Mouse (Mus musculus) midbrain, embryonic 10.5 days (tissue): ENCODE measurements around the gene Cuedc2. TPM values are rescaled to one million over a fixed set of nuclear protein-coding genes. Genes with fewer than 3 reads are reported as not detected.

ENCODE experiments used
- DNase-seq: peaks from one replicate; pipeline ENCODE4 v3.0.0-alpha.2; 2017; ENCODE audit warnings: low spot score
- H3K27ac ChIP-seq: fragments of 300-500 bp; sonication (generic); replicated peaks from 2 replicates; pipeline ENCODE4 v1.5.1; 2016; ENCODE audit warnings: mild to moderate bottlenecking
- H3K27me3 ChIP-seq: fragments of 300-500 bp; sonication (generic); 2 replicates; pipeline ENCODE4 v1.6.1; 2016; ENCODE audit warnings: low read depth, mild to moderate bottlenecking; ENCODE audit not compliant: poor library complexity, severe bottlenecking
- H3K36me3 ChIP-seq: fragments of 300-500 bp; sonication (generic); 2 replicates; pipeline ENCODE4 v1.6.1; 2016; ENCODE audit warnings: mild to moderate bottlenecking, moderate library complexity
- H3K4me1 ChIP-seq: fragments of 300-500 bp; sonication (generic); 2 replicates; pipeline ENCODE4 v1.6.1; 2016
- H3K4me3 ChIP-seq: fragments of 300-500 bp; sonication (generic); 2 replicates; pipeline ENCODE4 v1.5.1; 2016; ENCODE audit warnings: mild to moderate bottlenecking, moderate library complexity
- H3K9me3 ChIP-seq: fragments of 300-500 bp; sonication (generic); replicated peaks from 2 replicates; pipeline ENCODE4 v1.6.1; 2016; ENCODE audit warnings: mild to moderate bottlenecking
- WGBS: fragments of 180-500 bp; shearing (Covaris S2); methylation state at CpG from one replicate; pipeline ENCODE4 v1.1.7; 2016; 5-methylcytosine and 5-hydroxymethylcytosine counted together
- polyA plus RNA-seq: library from polyadenylated mRNA; unstranded; fragments of >200 nt; fragmentation: Nextera tagmentation; extraction: Ambion mirVana; gene quantifications from 2 replicates; pipeline ENCODE4 v1.2.1, GENCODE M21; 2016

Cuedc2 gene
- polyA plus RNA-seq, 1 experiment from 2014 or later, result 239 TPM

- Histone ChIP-seq H3K36me3 (no peaks in the 10 kb centered on the region), H3K4me3 (peak overlapping the region; percentile 67), H3K27me3 (peaks cover 38% of the 10 kb centered on the region), H3K4me1 (peaks cover 17% of the 10 kb centered on the region), H3K27ac (peak overlapping the region; percentile 80), H3K9me3 (no peaks in the 10 kb centered on the region)
- under 1% methylated on average over 29 of the region's 29 CpGs for WGBS
- peak; percentile 86 for DNase-seq
Measured at GRCm38 (mm10) chr19:46356701-46357138, 18.2 kb upstream of the Cuedc2 start.

DNA sequence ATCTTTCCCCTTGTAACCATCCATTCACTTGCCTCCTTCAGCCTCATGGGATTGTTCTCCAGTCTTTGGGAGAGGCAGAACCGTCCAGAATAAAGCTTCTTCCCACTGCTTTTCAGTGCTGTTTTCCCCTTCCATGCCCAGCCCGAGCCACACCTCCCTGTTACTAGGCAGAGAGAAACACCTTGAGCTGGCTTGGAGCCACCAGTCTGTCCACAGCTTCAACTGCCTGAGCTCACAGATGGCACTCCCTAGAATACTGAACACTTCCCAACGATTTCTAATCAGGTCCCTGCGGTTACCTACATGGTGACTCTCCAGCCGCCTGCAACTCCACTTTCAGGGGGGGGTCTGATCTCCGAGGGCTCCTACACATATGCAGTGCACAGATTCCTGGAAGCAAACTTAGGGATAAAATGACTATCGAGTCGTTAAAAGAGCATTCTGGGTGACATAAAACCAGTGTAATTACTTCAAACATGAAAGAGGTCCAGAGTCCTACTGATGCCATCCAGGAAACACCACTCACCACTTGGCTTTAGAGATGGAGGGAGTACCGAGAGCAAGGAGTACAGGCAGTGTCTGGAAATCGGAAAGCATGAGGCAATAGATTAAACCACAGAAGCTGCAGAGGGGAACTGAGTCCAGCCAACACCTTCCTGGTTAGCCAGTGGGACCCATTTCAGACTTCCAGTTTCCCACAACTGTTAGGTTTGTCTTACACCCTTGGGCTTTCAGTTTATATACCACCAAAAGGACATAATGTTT lies 11.8 kb upstream of the Cuedc2 start, which contains the start of gene 2310034G01Rik:
Gene 2310034G01Rik (minus strand): TSS at position 135 of the 765 bp plus-strand sequence.
- WGBS, result 69% methylated on average over 10 of the region's 10 CpGs
- no peak for DNase-seq
- Histone ChIP-seq H3K27ac (peak within 1 kb of the TSS; percentile 85), H3K4me1 (peaks cover 19% of the 10 kb centered on the region), H3K9me3 (no peaks in the 10 kb centered on the region), H3K27me3 (peaks cover 68% of the 10 kb centered on the region), H3K36me3 (no peaks in the 10 kb centered on the region), H3K4me3 (peak within 1 kb of the TSS; percentile 71)

DNA sequence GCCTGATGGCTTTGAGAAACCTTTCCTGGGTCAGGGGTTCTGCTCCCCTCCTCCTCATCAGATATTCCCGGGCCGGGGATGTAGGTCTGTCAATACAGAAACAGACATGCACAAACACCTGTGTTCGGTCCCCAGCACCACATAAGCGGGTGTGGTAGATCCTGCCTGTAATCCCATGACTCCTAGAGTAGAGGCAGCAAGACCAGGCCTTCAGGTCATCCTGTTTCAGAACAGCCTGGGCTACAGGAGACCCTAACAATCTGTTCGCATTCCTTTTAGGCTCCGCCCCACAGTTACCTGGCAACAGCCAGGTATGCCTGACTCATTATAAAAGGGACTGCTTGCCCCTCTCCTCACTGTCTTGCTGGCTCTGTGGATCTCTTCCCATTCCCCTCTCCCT lies 11.0 kb upstream of the Cuedc2 start:
- DNase-seq, result no peak
- peak overlapping the region; percentile 71 for H3K4me3 ChIP-seq
- no peaks in the 10 kb centered on the region for H3K9me3 ChIP-seq
- H3K4me1 ChIP-seq, result peaks cover 21% of the 10 kb centered on the region
- 21% methylated on average over 6 of the region's 6 CpGs for WGBS
- H3K27me3 ChIP-seq, result peaks cover 76% of the 10 kb centered on the region
- no peaks in the 10 kb centered on the region for H3K36me3 ChIP-seq
- H3K27ac ChIP-seq, result peak overlapping the region; percentile 85; the same call in 1 of the 2 replicates

DNA sequence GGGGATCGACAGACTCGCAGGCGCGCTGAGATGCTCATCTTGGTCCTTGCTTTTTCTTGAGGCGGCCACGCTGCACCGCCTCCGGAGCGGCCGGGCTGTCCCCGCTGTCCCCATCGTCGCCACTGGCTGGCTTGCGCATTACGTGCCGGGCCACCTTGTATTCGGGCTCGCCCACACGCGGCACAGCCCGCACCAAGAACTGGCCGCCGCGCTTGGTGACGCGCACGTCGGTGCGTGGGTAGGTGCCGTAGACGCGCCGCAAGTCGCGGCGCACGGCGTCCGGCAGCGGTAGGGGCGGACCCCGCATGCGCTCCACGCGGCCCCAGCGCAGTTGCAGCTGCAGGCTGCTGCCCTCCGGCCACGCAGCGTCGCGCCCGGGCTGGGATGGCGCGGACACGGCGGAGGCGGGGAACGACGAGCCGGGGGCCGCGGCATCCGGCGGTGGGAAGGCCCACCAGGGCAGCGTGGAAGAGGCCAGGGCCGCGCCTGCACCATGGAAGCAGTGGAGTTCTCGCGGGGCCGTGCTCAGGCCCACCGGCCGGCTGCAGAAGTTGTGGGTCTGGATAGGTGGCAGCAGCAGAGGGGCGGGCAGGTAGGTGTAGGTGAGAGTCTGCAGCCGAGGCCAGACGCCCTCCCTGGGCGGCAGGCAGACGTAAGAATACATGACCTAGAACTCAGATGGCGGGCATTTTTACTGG lies 10.4 kb upstream of the Cuedc2 start:
- under 1% methylated on average over 78 of the region's 78 CpGs for WGBS
- peaks cover 78% of the 10 kb centered on the region for H3K27me3 ChIP-seq

GRCm38 (mm10) chr19:46347936-46348668 lies 9.6 kb upstream of the Cuedc2 start:
- WGBS, result 33% methylated on average over 14 of the region's 14 CpGs
- Histone ChIP-seq H3K27me3 (peaks cover 81% of the 10 kb centered on the region), H3K27ac (peak overlapping the region; percentile 85), H3K4me3 (peak overlapping the region; percentile 71), H3K36me3 (no peaks in the 10 kb centered on the region), H3K4me1 (peaks cover 21% of the 10 kb centered on the region), H3K9me3 (no peaks in the 10 kb centered on the region)
- DNase-seq, result no peak

More for the DNA sequence above, 10.4 kb upstream of the Cuedc2 start:
- H3K4me3 ChIP-seq, result peak overlapping the region; percentile 71
- H3K9me3 ChIP-seq, result no peaks in the 10 kb centered on the region
- H3K36me3 ChIP-seq, result no peaks in the 10 kb centered on the region
- peak overlapping the region; percentile 85 for H3K27ac ChIP-seq
- H3K4me1 ChIP-seq, result peaks cover 21% of the 10 kb centered on the region
- peak; percentile 79 for DNase-seq

DNA sequence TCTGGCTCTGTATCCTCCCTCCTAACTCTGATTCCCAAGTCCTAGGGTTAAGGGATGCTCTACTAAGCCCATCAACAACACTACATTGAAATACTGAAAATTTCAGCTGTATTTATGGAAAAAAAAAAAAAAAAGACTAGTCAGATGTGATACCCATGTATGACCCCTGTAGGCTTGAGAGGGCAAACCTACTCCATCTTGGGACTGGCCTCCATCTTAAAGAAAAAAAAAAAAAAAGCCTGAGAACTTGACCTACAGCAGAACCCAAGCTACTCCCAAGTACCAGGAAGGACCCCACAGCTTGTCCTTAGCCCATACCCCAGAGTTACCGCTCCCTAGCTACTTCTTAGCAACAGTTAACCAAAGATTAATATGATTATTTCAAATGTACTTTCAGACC lies 8.6 kb upstream of the Cuedc2 start:
- Histone ChIP-seq H3K4me1 (peaks cover 21% of the 10 kb centered on the region), H3K9me3 (no peaks in the 10 kb centered on the region), H3K27me3 (peaks cover 81% of the 10 kb centered on the region), H3K36me3 (no peaks in the 10 kb centered on the region), H3K27ac (no peak overlapping the region), H3K4me3 (no peak overlapping the region)
- no peak for DNase-seq
- 98% methylated on average over 1 of the region's 1 CpGs for WGBS

GRCm38 (mm10) chr19:46344710-46345419 lies 6.4 kb upstream of the Cuedc2 start:
- H3K9me3 ChIP-seq, result no peaks in the 10 kb centered on the region

DNA sequence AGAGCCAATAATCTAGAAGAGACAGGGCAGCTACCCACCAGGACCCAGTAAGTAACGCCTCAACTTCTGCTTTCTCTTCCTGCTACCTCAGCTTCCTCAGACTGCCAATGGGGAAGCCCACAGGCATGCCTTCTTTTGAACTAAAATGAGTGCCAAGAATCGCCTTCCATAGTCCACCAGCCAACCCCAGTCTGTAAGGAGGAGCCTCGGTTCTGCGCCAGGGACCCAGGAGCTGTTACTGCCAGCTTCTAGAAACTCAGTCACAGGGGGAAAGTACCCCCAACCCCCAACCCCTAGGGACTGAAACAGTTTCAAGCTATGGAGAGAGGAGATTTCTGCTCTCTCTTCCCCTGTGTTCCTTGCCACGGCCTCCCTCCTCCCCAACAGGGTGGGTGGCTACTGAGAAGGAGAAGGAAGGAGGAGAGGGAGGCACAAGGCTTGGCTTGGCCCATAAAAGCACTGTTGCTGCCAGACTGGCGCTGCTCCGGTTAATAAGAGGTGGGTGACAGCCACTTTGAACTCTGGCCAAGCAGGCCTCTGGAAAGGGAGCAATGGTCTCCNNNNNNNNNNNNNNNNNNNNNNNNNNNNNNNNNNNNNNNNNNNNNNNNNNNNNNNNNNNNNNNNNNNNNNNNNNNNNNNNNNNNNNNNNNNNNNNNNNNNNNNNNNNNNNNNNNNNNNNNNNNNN lies 927 bp upstream of the Cuedc2 start:
- H3K4me3 ChIP-seq, result peak overlapping the region; percentile 82; the same call in 1 of the 2 replicates
- peaks cover 24% of the 10 kb centered on the region for H3K27me3 ChIP-seq

More at GRCm38 (mm10) chr19:46344710-46345419, 6.4 kb upstream of the Cuedc2 start:
- WGBS, result 28% methylated on average over 7 of the region's 7 CpGs
- peaks cover 69% of the 10 kb centered on the region for H3K27me3 ChIP-seq
- H3K4me1 ChIP-seq, result peaks cover 26% of the 10 kb centered on the region
- no peak for DNase-seq
- no peak overlapping the region for H3K27ac ChIP-seq
- H3K36me3 ChIP-seq, result no peaks in the 10 kb centered on the region
- no peak overlapping the region for H3K4me3 ChIP-seq

DNA sequence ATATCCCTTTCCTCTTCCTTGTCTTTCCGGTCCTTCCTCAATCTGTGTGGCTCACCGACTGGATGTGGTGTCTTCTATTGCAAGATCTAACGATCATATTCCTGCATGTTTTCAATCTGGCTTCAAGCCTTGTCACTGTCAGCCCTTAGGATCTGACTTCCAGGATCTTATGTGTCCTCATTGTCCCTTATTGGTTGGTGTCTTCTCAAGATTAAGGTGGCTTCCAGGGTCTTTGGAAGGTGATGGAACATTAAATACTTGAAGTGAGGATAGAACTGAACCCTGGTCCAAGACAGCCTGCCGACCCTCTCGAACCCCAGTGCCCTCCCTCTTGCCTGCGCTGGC lies 412 bp upstream of the Cuedc2 start:
- 58% methylated on average over 6 of the region's 6 CpGs for WGBS
- no peak for DNase-seq
- peaks cover 11% of the 10 kb centered on the region for H3K36me3 ChIP-seq
- peak overlapping the region; percentile 95 for H3K27ac ChIP-seq
- H3K4me3 ChIP-seq, result peak overlapping the region; percentile 82
- H3K27me3 ChIP-seq, result peaks cover 19% of the 10 kb centered on the region
- no peaks in the 10 kb centered on the region for H3K9me3 ChIP-seq
- peaks cover 38% of the 10 kb centered on the region for H3K4me1 ChIP-seq

More for the DNA sequence above, 927 bp upstream of the Cuedc2 start:
- Histone ChIP-seq H3K9me3 (no peaks in the 10 kb centered on the region), H3K27ac (peak overlapping the region; percentile 95; the same call in 1 of the 2 replicates), H3K36me3 (peaks cover 11% of the 10 kb centered on the region), H3K4me1 (peaks cover 33% of the 10 kb centered on the region)
- DNase-seq, result no peak
- WGBS, result 79% methylated on average over 7 of the region's 7 CpGs

DNA sequence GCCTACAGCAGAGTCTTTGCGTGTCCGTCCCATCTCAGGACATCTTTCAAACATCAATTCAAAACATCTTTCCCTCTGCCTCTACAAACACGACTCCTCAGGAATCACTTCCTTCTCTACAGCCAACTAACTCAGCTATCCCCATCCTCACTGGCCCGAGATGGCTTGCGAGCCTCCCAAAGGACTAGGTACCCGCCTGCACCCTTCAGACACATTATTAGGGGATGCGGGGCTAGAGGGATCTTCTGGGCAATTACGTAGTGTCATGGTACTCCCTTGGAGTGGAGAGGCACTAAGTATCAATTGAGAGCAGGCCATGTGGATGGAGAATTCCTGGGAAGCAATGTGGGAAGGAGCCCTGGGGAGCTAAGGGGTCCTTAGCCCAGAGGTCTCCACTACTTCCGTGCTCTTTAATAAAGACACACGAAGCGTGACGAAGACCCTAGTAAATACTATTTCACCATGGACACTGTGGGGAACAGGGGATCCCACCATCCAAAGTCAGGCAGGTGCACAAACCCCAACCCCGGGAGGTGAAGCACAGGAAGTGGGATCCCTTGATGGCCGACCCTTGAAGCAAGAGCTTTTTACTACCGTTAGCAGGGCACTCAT lies 677 bp downstream of the Cuedc2 start:
- 41% methylated on average over 15 of the region's 15 CpGs for WGBS
- H3K27me3 ChIP-seq, result peaks cover 15% of the 10 kb centered on the region
- H3K9me3 ChIP-seq, result no peaks in the 10 kb centered on the region
- DNase-seq, result no peak
- H3K4me3 ChIP-seq, result peak overlapping the region; percentile 82
- H3K36me3 ChIP-seq, result peaks cover 11% of the 10 kb centered on the region
- peak overlapping the region; percentile 95 for H3K27ac ChIP-seq
- peaks cover 47% of the 10 kb centered on the region for H3K4me1 ChIP-seq

DNA sequence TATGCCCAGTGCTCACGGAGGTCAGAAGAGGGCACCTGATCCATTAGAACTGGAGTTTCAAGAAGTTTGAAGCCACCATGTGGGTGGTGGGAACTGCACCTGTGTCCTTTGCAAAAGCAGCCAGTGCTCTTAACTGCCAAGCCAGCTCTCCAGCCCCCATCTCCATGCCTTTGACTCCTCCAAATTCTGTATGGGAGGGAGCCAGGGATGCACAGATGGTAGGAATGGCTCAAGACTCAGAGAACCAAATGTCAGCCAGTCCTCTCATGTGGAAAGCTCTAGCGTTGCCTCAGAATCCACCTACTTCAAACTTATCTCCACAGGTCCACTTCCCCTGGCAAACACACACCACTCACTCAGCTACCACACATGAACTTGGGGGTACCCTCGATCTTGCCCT lies 4.6 kb downstream of the Cuedc2 start:
- peaks cover 39% of the 10 kb centered on the region for H3K36me3 ChIP-seq
- 89% methylated on average over 3 of the region's 3 CpGs for WGBS
- H3K27ac ChIP-seq, result no peak overlapping the region
- H3K4me3 ChIP-seq, result no peak overlapping the region
- no peak for DNase-seq
- H3K4me1 ChIP-seq, result peaks cover 67% of the 10 kb centered on the region
- H3K27me3 ChIP-seq, result peaks cover 20% of the 10 kb centered on the region
- H3K9me3 ChIP-seq, result no peaks in the 10 kb centered on the region
